Comparison of ENCODE assay signal across 14 mouse cellular contexts in the genomic region with DNA sequence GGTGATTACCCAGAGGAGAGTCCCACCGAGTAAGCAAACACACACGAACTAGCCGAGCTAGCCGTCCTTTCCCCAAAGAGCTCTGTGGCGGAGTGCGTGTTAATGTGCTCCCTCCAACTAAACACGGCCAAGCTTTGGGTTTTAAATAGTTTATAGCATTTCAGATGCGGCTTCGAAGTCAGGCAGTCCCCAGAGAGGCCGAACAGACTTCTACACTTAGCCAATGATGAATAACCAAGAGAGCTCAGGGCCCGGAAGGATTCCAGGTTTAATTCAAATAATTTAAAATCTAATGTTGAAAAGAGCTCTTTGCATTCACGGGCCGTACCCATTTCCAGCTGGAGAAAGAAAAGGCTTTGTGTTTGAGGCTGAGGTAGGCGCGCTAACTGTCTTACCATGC. TPM values are rescaled to one million over a fixed set of nuclear protein-coding genes. Genes with fewer than 3 reads are reported as not detected.
DNase-seq lines count a peak whose midpoint lies in the region; ATAC-seq lines count a peak whose summit lies in the region.
"Had no signal": no experiment of that assay in that cellular context is flagged by ENCODE, and none has a peak within 500 bp of the region (broad histone marks: within the 10 kb centered on the region; RNA-seq: fewer than 3 reads in every experiment).

No protein-coding gene starts in this region.

- no peaks in the 10 kb centered on the region for H3K4me1 ChIP-seq in heart, embryonic 12.5 days (replicated peaks)
- H3K4me1 ChIP-seq in embryonic facial prominence, embryonic 13.5 days = peaks cover 13% of the 10 kb centered on the region
- peaks cover 9% of the 10 kb centered on the region for H3K4me1 ChIP-seq in hindbrain, embryonic 16.5 days (ENCODE audit: control insufficient read depth, insufficient read depth, low read depth, low read length)
- H3K4me1 ChIP-seq in midbrain, embryonic 16.5 days (ENCODE audit: control insufficient read depth, insufficient read depth, low read length) = peaks cover 11% of the 10 kb centered on the region
- H3K4me1 ChIP-seq: lung, embryonic 15.5 days had no signal

- H3K4me3 ChIP-seq in heart, embryonic 12.5 days = no peak overlapping the region
- H3K4me3 ChIP-seq in embryonic facial prominence, embryonic 13.5 days = peak overlapping the region; percentile 3; the same call in 1 of the 2 replicates
- H3K4me3 ChIP-seq in hindbrain, embryonic 16.5 days (ENCODE audit: low read length) = peak overlapping the region; percentile 8; the same call in 1 of the 2 replicates
- H3K4me3 ChIP-seq in midbrain, embryonic 16.5 days (ENCODE audit: low read depth, low read length) = no peak overlapping the region
- H3K4me3 ChIP-seq: lung, embryonic 15.5 days; myocyte had no signal

- H3K27me3 ChIP-seq in heart, embryonic 12.5 days (replicated peaks) = peaks cover 49% of the 10 kb centered on the region
- peaks cover 23% of the 10 kb centered on the region for H3K27me3 ChIP-seq in embryonic facial prominence, embryonic 13.5 days
- H3K27me3 ChIP-seq in hindbrain, embryonic 16.5 days (replicated peaks; ENCODE audit: control insufficient read depth, insufficient read depth, low read length) = peaks cover 6% of the 10 kb centered on the region; the same call in 1 of the 2 replicates
- peaks cover 4% of the 10 kb centered on the region for H3K27me3 ChIP-seq in midbrain, embryonic 16.5 days (ENCODE audit: control insufficient read depth, insufficient read depth, low read depth, low read length)

- H3K27ac ChIP-seq in heart, embryonic 12.5 days (ENCODE audit: poor library complexity, severe bottlenecking) = no peak overlapping the region
- H3K27ac ChIP-seq in embryonic facial prominence, embryonic 13.5 days = 0 out of 2 replicates have a peak overlapping the region, but pooled peaks have one; percentile 17
- no peak overlapping the region; the same call in 1 of the 2 replicates for H3K27ac ChIP-seq in hindbrain, embryonic 16.5 days (ENCODE audit: low read depth, low read length)
- no peak overlapping the region for H3K27ac ChIP-seq in midbrain, embryonic 16.5 days (ENCODE audit: low read length)
- H3K27ac ChIP-seq: lung, embryonic 15.5 days had no signal

- no peaks in the 10 kb centered on the region for H3K9me3 ChIP-seq in heart, embryonic 12.5 days (replicated peaks)
- H3K9me3 ChIP-seq in embryonic facial prominence, embryonic 13.5 days = no peaks in the 10 kb centered on the region
- H3K9me3 ChIP-seq in hindbrain, embryonic 16.5 days (ENCODE audit: control insufficient read depth, low read length) = no peaks in the 10 kb centered on the region
- no peaks in the 10 kb centered on the region for H3K9me3 ChIP-seq in midbrain, embryonic 16.5 days (replicated peaks; ENCODE audit: control insufficient read depth, low read length, poor library complexity, severe bottlenecking)
- H3K9me3 ChIP-seq: lung, embryonic 15.5 days had no signal

- no peak overlapping the region for H3K9ac ChIP-seq in heart, embryonic 12.5 days
- H3K9ac ChIP-seq in embryonic facial prominence, embryonic 13.5 days = no peak overlapping the region
- H3K9ac ChIP-seq in hindbrain, embryonic 16.5 days (ENCODE audit: low read depth, low read length) = no peak overlapping the region
- H3K9ac ChIP-seq in midbrain, embryonic 16.5 days (ENCODE audit: low read depth, low read length) = no peak overlapping the region
- H3K9ac ChIP-seq: lung, embryonic 15.5 days had no signal

- H3K4me2 ChIP-seq in heart, embryonic 12.5 days = peak overlapping the region; percentile 33; the same call in 1 of the 2 replicates
- H3K4me2 ChIP-seq in embryonic facial prominence, embryonic 13.5 days = peak overlapping the region; percentile 40; the same call in 1 of the 2 replicates
- H3K4me2 ChIP-seq in hindbrain, embryonic 16.5 days (ENCODE audit: low read length) = peak overlapping the region; percentile 37
- peak overlapping the region; percentile 18; the same call in 1 of the 2 replicates for H3K4me2 ChIP-seq in midbrain, embryonic 16.5 days (ENCODE audit: low read length)
- H3K4me2 ChIP-seq: lung, embryonic 15.5 days had no signal

- no peaks in the 10 kb centered on the region for H3K36me3 ChIP-seq in heart, embryonic 12.5 days
- H3K36me3 ChIP-seq in embryonic facial prominence, embryonic 13.5 days = no peaks in the 10 kb centered on the region
- no peaks in the 10 kb centered on the region for H3K36me3 ChIP-seq in hindbrain, embryonic 16.5 days (ENCODE audit: control insufficient read depth, insufficient read depth, low read length)
- no peaks in the 10 kb centered on the region for H3K36me3 ChIP-seq in midbrain, embryonic 16.5 days (ENCODE audit: control insufficient read depth, insufficient read depth, low read length)
- H3K36me3 ChIP-seq: lung, embryonic 15.5 days had no signal

- ATAC-seq in heart, embryonic 12.5 days (ENCODE audit: insufficient number of reproducible peaks, low FRiP score) = no peak
- ATAC-seq in embryonic facial prominence, embryonic 13.5 days (ENCODE audit: insufficient number of reproducible peaks, insufficient read depth, low FRiP score, low TSS enrichment, low read depth) = no peak
- 0 out of 2 replicates have a peak, but pooled peaks have one; percentile 45 for ATAC-seq in hindbrain, embryonic 16.5 days
- no peak for ATAC-seq in midbrain, embryonic 16.5 days

- no peak for DNase-seq in heart, adult 18-20 months
- DNase-seq in c-Kit-positive CD71-positive TER-119-positive erythroid progenitor cells, embryonic 14.5 days (ENCODE audit: low spot score) = no peak
- DNase-seq in cerebellum, adult 18-20 months = no peak
- DNase-seq in frontal cortex, postnatal 36 days (ENCODE audit: low spot score in 2 of 2) = no peak
- DNase-seq: cerebellum, adult 9-11 months; thymus, adult 18-20 months had no signal

- 49% methylated on average over 15 of the region's 15 CpGs for WGBS in heart, embryonic 12.5 days
- WGBS in embryonic facial prominence, embryonic 13.5 days = 36% methylated on average over 15 of the region's 15 CpGs
- WGBS in hindbrain, embryonic 16.5 days = 26% methylated on average over 15 of the region's 15 CpGs
- WGBS in midbrain, embryonic 16.5 days = 19% methylated on average over 15 of the region's 15 CpGs

RNA-seq across cellular contexts. Expression of a gene that starts 7.3 kb away (rescaled TPM):
- not detected in 2 replicates for polyA plus RNA-seq in heart, embryonic 12.5 days (2016; fragmentation: Nextera tagmentation; extraction: Ambion mirVana)
- not detected for total RNA-seq in heart, adult 18-20 months (2021)
- polyA plus RNA-seq in embryonic facial prominence, embryonic 13.5 days (2015; fragmentation: Nextera tagmentation; extraction: Ambion mirVana) = not detected in 2 replicates
- not detected in 2 replicates for polyA plus RNA-seq in hindbrain, embryonic 16.5 days (2015; fragmentation: Nextera tagmentation; extraction: Ambion mirVana)
- polyA plus RNA-seq in midbrain, embryonic 16.5 days (2015; fragmentation: Nextera tagmentation; extraction: Ambion mirVana) = not detected in 2 replicates
- total RNA-seq: adrenal gland, postnatal 14 days; left cerebral cortex, postnatal 10 days had no signal
- polyA plus RNA-seq: lung, embryonic 15.5 days; myocyte had no signal

RNA-seq across cellular contexts. Expression of a gene that starts 38.3 kb away (rescaled TPM):
- 21.8 and 23.0 TPM in 2 replicates for polyA plus RNA-seq in heart, embryonic 12.5 days (2016; fragmentation: Nextera tagmentation; extraction: Ambion mirVana)
- 10 to 100 TPM; 10.2 to 10.4 TPM for total RNA-seq in heart, adult 18-20 months (2021)
- 39.0 and 46.0 TPM in 2 replicates for polyA plus RNA-seq in embryonic facial prominence, embryonic 13.5 days (2015; fragmentation: Nextera tagmentation; extraction: Ambion mirVana)
- 12.6 and 14.3 TPM in 2 replicates for polyA plus RNA-seq in hindbrain, embryonic 16.5 days (2015; fragmentation: Nextera tagmentation; extraction: Ambion mirVana)
- 11.8 and 13.1 TPM in 2 replicates for polyA plus RNA-seq in midbrain, embryonic 16.5 days (2015; fragmentation: Nextera tagmentation; extraction: Ambion mirVana)
- polyA plus RNA-seq: myocyte had no signal

Comparison
In these comparisons a context has a peak if more than half of its experiments do, and no peak if none do; other contexts are left out.
1. H3K4me3 ChIP-seq: peak in embryonic facial prominence, embryonic 13.5 days (single experiment) and hindbrain, embryonic 16.5 days (single experiment); none in heart, embryonic 12.5 days (single experiment) and midbrain, embryonic 16.5 days (single experiment).
2. Peak in every context shown above with its lines, with median percentiles within 50 percentile points of each other: H3K4me2 ChIP-seq.